ENCODE assay signal across 27 mouse cellular contexts in genomic region chr12:85022071-85022470, GRCm38 (mm10). TPM values are rescaled to one million over a fixed set of nuclear protein-coding genes. Genes with fewer than 3 reads are reported as not detected.
A peak's percentile ranks its signal among the peaks of the same experiment; 100 is the strongest.
DNase-seq lines count a peak whose midpoint lies in the region; ATAC-seq lines count a peak whose summit lies in the region.
"Had no signal": no experiment of that assay in that cellular context is flagged by ENCODE, and none has a peak within 500 bp of the region (broad histone marks: within the 10 kb centered on the region; RNA-seq: fewer than 3 reads in every experiment).

No protein-coding gene starts in this region.

- ATAC-seq in midbrain, embryonic 11.5 days (ENCODE audit: low FRiP score) = no peak
- no peak for ATAC-seq in midbrain, embryonic 16.5 days
- ATAC-seq: activated CD4-positive, CD25-positive, alpha-beta regulatory T cell, adult 4 months; CD4-positive, CD25-positive, alpha-beta regulatory T cell, adult 4 months; forebrain, embryonic 14.5 days; forebrain, embryonic 16.5 days; Patski had no signal

- no peaks in the 10 kb centered on the region for H3K27me3 ChIP-seq in midbrain, embryonic 11.5 days (ENCODE audit: control insufficient read depth, insufficient read depth, low read length)
- no peaks in the 10 kb centered on the region for H3K27me3 ChIP-seq in midbrain, embryonic 16.5 days (ENCODE audit: control insufficient read depth, insufficient read depth, low read depth, low read length)
- H3K27me3 ChIP-seq: embryonic facial prominence, embryonic 13.5 days; embryonic facial prominence, embryonic 15.5 days; forebrain, embryonic 12.5 days; Patski had no signal

- 95% methylated on average over 1 of the region's 1 CpGs for WGBS in midbrain, embryonic 11.5 days
- WGBS in midbrain, embryonic 16.5 days = 97% methylated on average over 1 of the region's 1 CpGs

- no peaks in the 10 kb centered on the region for H3K4me1 ChIP-seq in midbrain, embryonic 11.5 days (ENCODE audit: control insufficient read depth, insufficient read depth, low read length)
- H3K4me1 ChIP-seq in midbrain, embryonic 16.5 days (ENCODE audit: control insufficient read depth, insufficient read depth, low read length) = no peaks in the 10 kb centered on the region
- H3K4me1 ChIP-seq: embryonic facial prominence, embryonic 13.5 days; embryonic facial prominence, embryonic 15.5 days; forebrain, embryonic 10.5 days; forebrain, embryonic 12.5 days had no signal

- H3K9ac ChIP-seq in midbrain, embryonic 11.5 days (ENCODE audit: low read length) = no peak overlapping the region
- H3K9ac ChIP-seq in midbrain, embryonic 16.5 days (ENCODE audit: low read depth, low read length) = no peak overlapping the region
- H3K9ac ChIP-seq: embryonic facial prominence, embryonic 13.5 days; embryonic facial prominence, embryonic 15.5 days; forebrain, embryonic 12.5 days had no signal

- no peak overlapping the region for H3K27ac ChIP-seq in midbrain, embryonic 11.5 days (ENCODE audit: low read depth, low read length)
- H3K27ac ChIP-seq in midbrain, embryonic 16.5 days (ENCODE audit: low read length) = no peak overlapping the region
- H3K27ac ChIP-seq: embryonic facial prominence, embryonic 13.5 days; embryonic facial prominence, embryonic 15.5 days; forebrain, embryonic 10.5 days; forebrain, embryonic 12.5 days had no signal

- H3K4me2 ChIP-seq in midbrain, embryonic 11.5 days = no peak overlapping the region
- no peak overlapping the region for H3K4me2 ChIP-seq in midbrain, embryonic 16.5 days (ENCODE audit: low read length)
- H3K4me2 ChIP-seq: embryonic facial prominence, embryonic 13.5 days; embryonic facial prominence, embryonic 15.5 days; forebrain, embryonic 12.5 days had no signal

- H3K9me3 ChIP-seq in midbrain, embryonic 11.5 days (ENCODE audit: control insufficient read depth, low read length) = no peaks in the 10 kb centered on the region
- H3K9me3 ChIP-seq in midbrain, embryonic 16.5 days (replicated peaks; ENCODE audit: control insufficient read depth, low read length, poor library complexity, severe bottlenecking) = no peaks in the 10 kb centered on the region
- H3K9me3 ChIP-seq: embryonic facial prominence, embryonic 13.5 days; embryonic facial prominence, embryonic 15.5 days; forebrain, embryonic 10.5 days; forebrain, embryonic 12.5 days; G1E had no signal

- peak; percentile 76 for DNase-seq in midbrain, embryonic 11.5 days (ENCODE audit: low spot score, missing footprints)
- DNase-seq in ES-CJ7 (ENCODE audit: low read depth, low spot score) = peak; percentile 32
- DNase-seq in R1 (ENCODE audit: low read depth, low spot score) = peak; percentile 70
- no peak for DNase-seq in embryo, embryonic 9.5 days (ENCODE audit: extremely low spot score)
- no peak for DNase-seq in layer of hippocampus, adult 9-10 months (ENCODE audit: low spot score)
- no peak for DNase-seq in lung, postnatal 36 days
- DNase-seq: adrenal gland, adult 8-10 months; adrenal gland, postnatal 14 days; adrenal gland, postnatal 36 days; B cell, adult 2 months; cerebellum, adult 11-12 months; cerebellum, adult 2 months; cerebellum, adult 9-10 months; cerebellum, postnatal 10 days; cerebellum, postnatal 25 days had no signal

- H3K36me3 ChIP-seq in midbrain, embryonic 11.5 days (ENCODE audit: control insufficient read depth, insufficient read depth, low read length) = no peaks in the 10 kb centered on the region
- H3K36me3 ChIP-seq in midbrain, embryonic 16.5 days (ENCODE audit: control insufficient read depth, insufficient read depth, low read length) = no peaks in the 10 kb centered on the region
- H3K36me3 ChIP-seq: embryonic facial prominence, embryonic 15.5 days had no signal

- no peak overlapping the region for H3K4me3 ChIP-seq in midbrain, embryonic 11.5 days (ENCODE audit: low read depth, low read length)
- no peak overlapping the region for H3K4me3 ChIP-seq in midbrain, embryonic 16.5 days (ENCODE audit: low read depth, low read length)
- H3K4me3 ChIP-seq: embryonic facial prominence, embryonic 13.5 days; embryonic facial prominence, embryonic 15.5 days; erythroblast, embryonic 14.5 days; forebrain, embryonic 10.5 days; forebrain, embryonic 12.5 days had no signal

RNA-seq across cellular contexts. Expression of gene Ylpm1, which starts 25.9 kb away (rescaled TPM):
- 44.4 and 46.4 TPM in 2 replicates for polyA plus RNA-seq in midbrain, embryonic 11.5 days (2014; fragmentation: Nextera tagmentation; extraction: Ambion mirVana)
- polyA plus RNA-seq in midbrain, embryonic 16.5 days (2015; fragmentation: Nextera tagmentation; extraction: Ambion mirVana) = 30.3 and 32.1 TPM in 2 replicates

RNA-seq across cellular contexts. Expression of gene Arel1, which starts 51.4 kb away (rescaled TPM):
- 24.3 and 24.4 TPM in 2 replicates for polyA plus RNA-seq in midbrain, embryonic 11.5 days (2014; fragmentation: Nextera tagmentation; extraction: Ambion mirVana)
- polyA plus RNA-seq in midbrain, embryonic 16.5 days (2015; fragmentation: Nextera tagmentation; extraction: Ambion mirVana) = 37.9 and 38.4 TPM in 2 replicates

RNA-seq across cellular contexts. Expression of gene Fcf1, which starts 51.4 kb away (rescaled TPM):
- 160 and 164 TPM in 2 replicates for polyA plus RNA-seq in midbrain, embryonic 11.5 days (2014; fragmentation: Nextera tagmentation; extraction: Ambion mirVana)
- 75.7 and 82.0 TPM in 2 replicates for polyA plus RNA-seq in midbrain, embryonic 16.5 days (2015; fragmentation: Nextera tagmentation; extraction: Ambion mirVana)

Comparison
In these comparisons a context has a peak if more than half of its experiments do, and no peak if none do; other contexts are left out.
1. DNase-seq: peak in midbrain, embryonic 11.5 days (single experiment), ES-CJ7 (single experiment) and R1 (single experiment); none in embryo, embryonic 9.5 days (single experiment), layer of hippocampus, adult 9-10 months (single experiment) and lung, postnatal 36 days (single experiment).